Mouse (Mus musculus) lung, adult 2 months (tissue): ENCODE measurements at regions not wholly inside any gene's neighbourhood (a gene's known extent, or its start where the extent isn't known, plus 50 kb on each side); places are given as distances from the start of the nearest gene placed in this dataset.

ENCODE experiments used
- CTCF ChIP-seq: fragments of 200-500 bp; IDR thresholded peaks from 2 replicates; pipeline ENCODE4 v1.5.1; 2011; ENCODE audit warnings: mild to moderate bottlenecking, low read length, control low read depth; ENCODE audit not compliant: insufficient read depth
- POLR2A ChIP-seq: fragments of 200-500 bp; IDR thresholded peaks from 2 replicates; pipeline ENCODE4 v1.6.1; 2011; ENCODE audit warnings: low read depth, mild to moderate bottlenecking, control low read depth, low read length, borderline replicate concordance; ENCODE audit errors: extremely low read depth

GRCm38 (mm10) chr13:63980012-63980691, 108.9 kb downstream of the Hsd17b3 start:
- TF ChIP-seq POLR2A (no peak), CTCF (no peak)
